Comparison of ENCODE assay signal across 8 mouse cellular contexts in genomic region chr11:54438991-54439690, GRCm38 (mm10). TPM values are rescaled to one million over a fixed set of nuclear protein-coding genes. Genes with fewer than 3 reads are reported as not detected.
A peak's percentile ranks its signal among the peaks of the same experiment; 100 is the strongest.
DNase-seq lines count a peak whose midpoint lies in the region; ATAC-seq and TF ChIP-seq lines count a peak whose summit lies in the region.

No protein-coding gene starts in this region.

- peak overlapping the region; percentile 52 for H3K4me2 ChIP-seq in limb, embryonic 15.5 days

- no peak for ATAC-seq in limb, embryonic 15.5 days (ENCODE audit: insufficient number of reproducible peaks, low FRiP score, low TSS enrichment, low read depth)

- peak overlapping the region; percentile 81 for H3K4me3 ChIP-seq in cerebellum, adult 2 months (replicated peaks; ENCODE audit: insufficient read depth, low read depth, low read length)
- peak overlapping the region; percentile 92 for H3K4me3 ChIP-seq in limb, embryonic 15.5 days

- DNase-seq in cerebellum, adult 2 months, result no peak
- no peak for DNase-seq in cerebellum, postnatal 10 days
- peak; percentile 9 for DNase-seq in thymus, postnatal 0 days (ENCODE audit: low spot score)
- DNase-seq in thymus, postnatal 36 days, result no peak
- DNase-seq in frontal cortex, postnatal 36 days (ENCODE audit: low spot score in 2 of 2), result no peak
- no peak for DNase-seq in left cerebral cortex, adult 11 months (ENCODE audit: low spot score)
- no peak for DNase-seq in layer of hippocampus, postnatal 25 days (ENCODE audit: extremely low spot score in 1 of 2, low spot score in 1 of 2)

- WGBS in cerebellum, adult 2 months, result 12% methylated on average over 11 of the region's 11 CpGs
- WGBS in limb, embryonic 15.5 days, result 34% methylated on average over 11 of the region's 11 CpGs

- TF ChIP-seq POLR2A in cerebellum, adult 2 months (IDR thresholded peaks at IDR 0.05; ENCODE audit: borderline replicate concordance, insufficient read depth, low read length), result no peak

- H3K27ac ChIP-seq in cerebellum, adult 2 months (ENCODE audit: insufficient read depth, low read length), result no peak overlapping the region
- no peak overlapping the region for H3K27ac ChIP-seq in limb, embryonic 15.5 days

- no peak for TF ChIP-seq CTCF in cerebellum, adult 2 months (IDR thresholded peaks at IDR 0.05; ENCODE audit: borderline replicate concordance, insufficient read depth, low read depth, low read length)

- H3K9ac ChIP-seq in limb, embryonic 15.5 days, result peak overlapping the region; percentile 11; the same call in 1 of the 2 replicates

- H3K36me3 ChIP-seq in limb, embryonic 15.5 days, result no peaks in the 10 kb centered on the region

- H3K27me3 ChIP-seq in cerebellum, adult 2 months (ENCODE audit: control insufficient read depth, insufficient read depth, low read length), result no peaks in the 10 kb centered on the region
- no peaks in the 10 kb centered on the region for H3K27me3 ChIP-seq in limb, embryonic 15.5 days

- no peaks in the 10 kb centered on the region for H3K9me3 ChIP-seq in limb, embryonic 15.5 days

- peaks cover 6% of the 10 kb centered on the region for H3K4me1 ChIP-seq in cerebellum, adult 2 months (ENCODE audit: control insufficient read depth, insufficient read depth, low read length)
- peaks cover 3% of the 10 kb centered on the region; the same call in 1 of the 2 replicates for H3K4me1 ChIP-seq in limb, embryonic 15.5 days

RNA-seq across cellular contexts. Expression of gene Fnip1, which starts 1.1 kb away (rescaled TPM):
- 14.8 and 16.2 TPM in 2 replicates for polyA plus RNA-seq in cerebellum, adult 2 months (2012; rRNA removed)
- 7.3 and 7.7 TPM in 2 replicates for polyA plus RNA-seq in thymus, postnatal 0 days (2015; fragmentation: Nextera tagmentation; extraction: Ambion mirVana)
- polyA plus RNA-seq in limb, embryonic 15.5 days (2015; fragmentation: Nextera tagmentation; extraction: Ambion mirVana), result 10.3 and 11.3 TPM in 2 replicates
- 10 to 100 TPM; 31.0 to 31.2 TPM for total RNA-seq in layer of hippocampus, postnatal 25 days (2021)
